Mouse (Mus musculus) E14TG2a.4 (cell line): ENCODE results near the gene Cracr2b.

ENCODE experiments used
- H3K27me3 ChIP-seq: 2 replicates; pipeline ENCODE4 v1.6.1; 2014; ENCODE audit warnings: low read length, control low read depth; ENCODE audit not compliant: insufficient read depth
- H3K36me3 ChIP-seq: 2 replicates; pipeline ENCODE4 v1.6.1; 2014; ENCODE audit warnings: low read length, control low read depth; ENCODE audit not compliant: insufficient read depth
- H3K4me1 ChIP-seq: replicated peaks from 2 replicates; pipeline ENCODE4 v1.6.1; 2014; ENCODE audit warnings: low read depth, low read length, control low read depth
- H3K4me3 ChIP-seq: replicated peaks from 2 replicates; pipeline ENCODE4 v1.5.1; 2014; ENCODE audit warnings: mild to moderate bottlenecking, low read length
- H3K9me3 ChIP-seq: 2 replicates; pipeline ENCODE4 v1.6.1; 2014; ENCODE audit warnings: low read length, control low read depth
- CTCF ChIP-seq: conservative IDR thresholded peaks from 2 replicates; pipeline ENCODE4 v1.5.1; 2014; ENCODE audit warnings: low read length
- NANOG ChIP-seq: IDR thresholded peaks from 2 replicates; pipeline ENCODE4 v1.6.1; 2014; ENCODE audit warnings: borderline replicate concordance, low read length, mixed read lengths
- POU5F1 ChIP-seq: IDR thresholded peaks from 2 replicates; pipeline ENCODE4 v1.6.1; 2014; ENCODE audit warnings: low read length, borderline replicate concordance

Gene Cracr2b

DNA sequence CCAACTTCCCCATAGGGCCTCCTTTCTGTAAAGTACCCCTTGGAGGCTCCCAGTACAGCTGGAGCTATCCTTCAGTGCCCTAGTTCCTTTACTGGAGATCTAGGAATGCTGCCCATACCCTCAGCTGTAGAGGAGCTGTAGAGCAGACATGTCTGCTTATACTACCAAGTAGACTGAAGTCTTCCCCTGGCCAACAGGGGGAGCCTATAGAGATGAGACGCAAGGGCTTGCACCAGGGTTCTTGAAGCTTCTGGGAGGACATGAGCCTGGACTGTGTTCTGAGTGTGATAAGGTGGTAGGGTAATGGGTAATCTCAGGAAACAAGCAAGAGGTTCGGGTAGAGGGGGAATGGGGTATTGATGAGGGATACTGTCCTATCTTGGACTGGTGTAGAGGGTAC is 30.3 kb downstream of the Cracr2b start:
- TF ChIP-seq NANOG (no peak), CTCF (peak; percentile 34; the same call in 1 of the 2 replicates)
- Histone ChIP-seq H3K4me1 (no peaks in the 10 kb centered on the region), H3K36me3 (peaks cover 93% of the 10 kb centered on the region), H3K4me3 (no peak overlapping the region), H3K9me3 (no peaks in the 10 kb centered on the region), H3K27me3 (no peaks in the 10 kb centered on the region)

DNA sequence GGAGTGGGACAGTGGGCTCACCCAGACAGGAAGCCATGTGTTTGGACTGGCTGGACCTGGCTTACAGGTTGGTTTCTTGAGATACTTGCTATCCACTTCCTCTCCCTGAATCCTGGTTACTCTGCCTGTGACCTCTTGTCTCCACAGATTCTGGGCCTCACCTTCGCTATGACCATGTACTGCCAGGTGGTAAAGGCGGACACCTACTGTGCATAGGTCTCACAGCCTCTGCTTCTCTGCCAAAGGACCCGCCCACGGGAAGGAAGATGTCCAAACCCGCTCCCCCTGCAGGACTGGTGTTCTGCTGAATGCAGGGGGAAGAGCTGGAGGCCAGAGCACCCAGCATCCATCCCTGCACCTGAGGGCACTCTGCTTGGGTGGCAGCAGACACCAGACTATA is 31.8 kb downstream of the Cracr2b start:
- no peak for TF ChIP-seq NANOG
- no peak for TF ChIP-seq CTCF
- no peak for TF ChIP-seq POU5F1
- Histone ChIP-seq H3K4me1 (no peaks in the 10 kb centered on the region), H3K4me3 (no peak overlapping the region), H3K9me3 (no peaks in the 10 kb centered on the region), H3K27me3 (no peaks in the 10 kb centered on the region), H3K36me3 (peaks cover 89% of the 10 kb centered on the region)

DNA sequence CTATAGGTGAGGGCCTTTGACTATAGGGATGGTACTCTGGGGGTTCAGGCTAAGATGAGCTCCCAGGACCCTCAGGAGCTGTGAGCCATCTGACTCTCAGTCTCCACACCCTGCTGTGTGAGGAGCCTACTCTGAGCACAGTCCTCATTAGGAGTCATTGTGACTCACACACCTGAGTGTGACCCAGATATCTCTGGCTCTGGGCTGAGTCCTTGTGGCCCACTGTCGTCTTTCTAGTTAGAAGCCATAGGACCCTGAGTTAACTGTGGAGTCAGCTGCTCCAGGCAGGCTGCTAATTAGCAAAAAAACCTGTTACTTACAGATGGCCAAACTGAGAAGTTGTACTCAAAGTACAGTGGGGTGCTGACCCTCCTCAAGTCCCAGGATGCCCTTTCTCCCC is 32.8 kb downstream of the Cracr2b start:
- no peak overlapping the region for H3K4me3 ChIP-seq
- no peaks in the 10 kb centered on the region for H3K27me3 ChIP-seq
- no peaks in the 10 kb centered on the region for H3K9me3 ChIP-seq
- no peaks in the 10 kb centered on the region for H3K4me1 ChIP-seq
- TF ChIP-seq CTCF = no peak
- no peak for TF ChIP-seq POU5F1
- TF ChIP-seq NANOG = no peak
- peaks cover 84% of the 10 kb centered on the region for H3K36me3 ChIP-seq

DNA sequence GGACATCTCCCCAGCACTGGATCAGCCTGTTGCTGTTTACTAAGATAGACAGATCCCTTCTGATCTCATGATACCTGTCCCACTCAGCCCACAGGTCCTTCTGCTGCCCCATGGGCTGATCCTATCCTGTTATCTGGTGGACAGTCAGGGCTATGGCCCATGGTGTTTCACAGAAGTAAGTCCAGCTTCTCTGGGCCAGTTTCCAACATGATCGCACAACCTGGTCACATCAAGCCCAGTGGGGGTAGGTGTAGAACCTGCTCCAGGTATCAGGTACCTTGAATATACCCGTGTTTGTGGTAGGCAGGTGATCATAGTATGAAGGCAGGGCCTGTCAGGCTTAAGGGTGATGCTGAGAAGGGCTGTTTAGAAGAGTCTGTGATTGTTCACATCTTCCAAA is 34.5 kb downstream of the Cracr2b start:
- H3K4me1 ChIP-seq = no peaks in the 10 kb centered on the region
- TF ChIP-seq CTCF (no peak), POU5F1 (no peak), NANOG (no peak)
- no peaks in the 10 kb centered on the region for H3K27me3 ChIP-seq
- H3K4me3 ChIP-seq = no peak overlapping the region
- H3K9me3 ChIP-seq = no peaks in the 10 kb centered on the region
- peaks cover 78% of the 10 kb centered on the region for H3K36me3 ChIP-seq

DNA sequence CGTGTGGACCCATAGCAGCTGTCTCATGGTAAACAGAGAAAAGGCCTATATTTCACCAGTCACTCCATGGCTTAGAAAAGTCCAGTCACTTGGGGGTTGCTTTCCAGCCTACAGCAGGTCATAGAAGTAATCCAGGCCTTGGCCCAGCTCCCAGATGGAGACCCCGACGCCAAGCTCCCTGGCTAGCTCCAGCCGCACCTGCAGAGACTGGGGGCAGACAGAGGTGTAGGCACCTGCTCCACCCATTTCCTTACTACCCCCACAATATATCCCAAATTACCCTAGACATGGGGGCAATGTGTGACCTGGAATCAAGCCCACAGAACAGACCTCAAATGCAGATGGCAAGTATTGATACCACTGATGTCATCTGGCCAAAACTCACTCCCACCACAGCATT is 35.0 kb downstream of the Cracr2b start:
- no peaks in the 10 kb centered on the region for H3K27me3 ChIP-seq
- TF ChIP-seq NANOG (no peak), CTCF (no peak), POU5F1 (no peak)
- H3K4me1 ChIP-seq = no peaks in the 10 kb centered on the region
- no peak overlapping the region for H3K4me3 ChIP-seq
- H3K9me3 ChIP-seq = no peaks in the 10 kb centered on the region
- H3K36me3 ChIP-seq = peaks cover 73% of the 10 kb centered on the region

DNA sequence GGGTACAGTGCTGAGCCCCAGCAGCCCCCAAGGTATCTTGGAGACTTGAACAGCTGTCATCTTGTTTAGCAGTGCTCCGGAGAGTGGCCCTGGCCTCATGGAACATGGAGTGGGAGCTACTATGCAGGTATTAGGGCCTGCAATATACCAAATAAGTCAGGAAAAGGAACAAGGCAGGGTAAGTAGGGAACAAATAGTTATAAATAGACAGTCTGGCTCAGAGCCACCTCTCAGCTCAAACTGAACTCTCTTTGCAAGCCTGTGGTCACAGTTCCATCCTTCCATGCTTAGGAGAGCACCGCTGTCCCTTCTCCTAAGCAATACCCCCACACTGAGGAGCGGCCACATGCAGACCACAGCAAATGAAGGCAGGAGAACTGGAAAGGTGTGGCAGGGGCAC is 36.7 kb downstream of the Cracr2b start:
- peaks cover 62% of the 10 kb centered on the region for H3K36me3 ChIP-seq
- H3K4me3 ChIP-seq = no peak overlapping the region
- H3K27me3 ChIP-seq = no peaks in the 10 kb centered on the region
- TF ChIP-seq NANOG = no peak
- no peak for TF ChIP-seq CTCF
- TF ChIP-seq POU5F1 = no peak
- peaks cover 2% of the 10 kb centered on the region; the same call in 1 of the 2 replicates for H3K4me1 ChIP-seq
- H3K9me3 ChIP-seq = no peaks in the 10 kb centered on the region

DNA sequence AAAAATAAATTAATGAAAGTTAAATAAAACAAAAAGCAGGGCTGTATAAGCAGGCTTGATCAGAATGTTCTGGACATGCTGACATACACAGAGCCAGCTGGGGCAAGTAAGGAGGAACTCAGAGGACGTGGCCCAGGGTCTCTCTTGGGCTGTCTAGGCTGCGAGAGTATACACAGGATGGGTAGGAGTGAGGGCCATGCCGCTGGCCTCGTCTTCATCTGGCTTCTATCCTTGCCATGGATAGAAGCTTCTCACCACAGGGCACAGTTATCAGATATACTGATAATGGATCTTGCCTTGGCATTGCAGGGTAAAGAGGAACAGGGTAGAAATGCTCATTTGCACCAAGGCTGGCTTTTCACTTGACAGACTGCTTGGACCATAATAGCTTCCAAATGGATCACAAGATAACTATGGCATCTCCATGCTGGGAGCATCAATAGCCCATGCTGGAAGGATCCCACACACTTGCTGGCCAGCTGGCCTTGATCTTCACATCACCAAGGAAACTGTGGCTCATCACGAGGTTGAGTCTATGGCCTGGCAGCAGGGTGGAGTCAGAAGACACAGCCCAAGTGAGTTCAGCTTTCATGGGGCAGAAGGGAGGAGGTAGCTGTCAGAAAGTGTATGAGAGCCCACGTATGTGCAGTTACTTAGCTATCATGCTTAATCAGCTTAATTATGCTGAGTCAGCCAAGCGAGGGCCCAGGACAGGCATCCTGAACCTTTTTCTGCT is 41.1 kb downstream of the Cracr2b start:
- Histone ChIP-seq H3K4me1 (peaks cover 19% of the 10 kb centered on the region), H3K27me3 (no peaks in the 10 kb centered on the region), H3K4me3 (no peak overlapping the region), H3K9me3 (no peaks in the 10 kb centered on the region), H3K36me3 (peaks cover 27% of the 10 kb centered on the region)
- TF ChIP-seq POU5F1 = no peak
- no peak for TF ChIP-seq CTCF
- TF ChIP-seq NANOG = no peak

DNA sequence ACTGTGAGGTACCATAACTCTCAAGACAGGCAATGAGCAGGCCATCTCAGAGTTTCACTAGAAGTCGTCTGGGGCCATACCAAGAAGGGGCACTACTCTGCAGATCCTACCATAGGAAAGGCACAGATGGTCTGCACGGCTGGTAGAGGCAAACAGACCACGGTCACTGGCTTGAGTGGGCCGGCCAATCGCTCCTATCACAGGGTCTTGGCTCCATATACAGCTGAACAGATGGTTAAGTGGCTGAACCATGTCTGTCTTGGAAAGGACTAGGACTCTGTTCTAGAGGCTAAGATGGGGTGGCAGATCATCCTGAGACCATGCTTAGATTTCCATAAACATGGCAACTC is 41.6 kb downstream of the Cracr2b start:
- TF ChIP-seq NANOG = no peak
- TF ChIP-seq POU5F1 = no peak
- TF ChIP-seq CTCF = no peak
- Histone ChIP-seq H3K27me3 (no peaks in the 10 kb centered on the region), H3K9me3 (no peaks in the 10 kb centered on the region), H3K4me3 (no peak overlapping the region), H3K4me1 (peaks cover 19% of the 10 kb centered on the region), H3K36me3 (peaks cover 24% of the 10 kb centered on the region)

DNA sequence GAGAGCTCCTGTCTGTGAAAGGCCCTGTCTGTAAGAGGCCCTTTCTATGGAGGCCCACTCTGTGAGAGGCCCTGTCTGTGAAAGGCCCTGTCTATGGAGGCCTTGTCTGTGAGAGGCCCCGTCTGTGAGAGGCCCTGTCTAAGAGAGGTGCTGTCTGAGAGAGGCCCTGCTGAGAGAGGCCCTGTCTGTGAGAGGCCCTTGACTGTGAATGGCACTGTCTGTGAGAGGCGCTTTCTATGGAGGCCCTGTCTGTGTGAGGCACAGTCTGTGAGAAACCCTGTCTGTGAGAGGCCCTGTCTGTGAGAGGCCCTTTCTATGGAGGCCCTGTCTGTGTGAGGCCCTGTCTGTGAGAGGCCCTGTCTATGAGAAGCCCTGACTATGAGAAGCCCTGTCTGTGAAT is 45.4 kb downstream of the Cracr2b start:
- no peak for TF ChIP-seq NANOG
- TF ChIP-seq CTCF = no peak
- TF ChIP-seq POU5F1 = no peak
- Histone ChIP-seq H3K36me3 (peaks cover 47% of the 10 kb centered on the region), H3K4me3 (no peak overlapping the region), H3K9me3 (no peaks in the 10 kb centered on the region), H3K27me3 (no peaks in the 10 kb centered on the region), H3K4me1 (peaks cover 27% of the 10 kb centered on the region)
